Mouse (Mus musculus) ZHBTc4 (cell line): ENCODE measurements at regions not wholly inside any gene's neighbourhood (a gene's known extent, or its start where the extent isn't known, plus 50 kb on each side); places are given as distances from the start of the nearest gene placed in this dataset.
"Not testable (repeated sequence)": the region's sequence is repeated elsewhere in the genome, so short reads cannot be mapped to it uniquely, and the experiment has no call there.

Experiments used
- DNase-seq: peaks from one replicate; pipeline ENCODE4 v3.0.0-alpha.2; 2011; ENCODE audit warnings: low read depth, low spot score

GRCm38 (mm10) chr12:119102106-119102505 is 135.9 kb upstream of the Abcb5 start:
- DNase-seq, result not testable (repeated sequence)

DNA sequence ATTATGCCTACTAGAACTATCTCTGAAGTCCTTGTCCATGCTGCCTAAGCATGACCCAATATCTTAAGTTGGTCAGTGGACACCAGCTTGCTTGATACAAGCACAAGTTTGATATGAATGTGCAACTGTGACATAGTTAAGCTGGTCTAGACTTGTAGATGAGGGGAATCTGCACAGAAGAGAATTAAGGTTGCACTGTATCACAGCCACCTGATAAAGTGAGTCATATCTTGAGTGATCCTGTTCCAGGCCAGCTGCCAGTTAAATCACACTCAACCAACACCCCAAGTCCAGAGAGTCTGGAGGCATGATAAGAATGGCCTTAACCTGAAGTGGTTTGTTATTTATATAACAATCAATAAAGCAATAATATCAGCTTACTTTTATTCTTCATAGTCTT is 133.5 kb upstream of the Abcb5 start:
- no peak for DNase-seq

GRCm38 (mm10) chr12:119097814-119098213 is 131.6 kb upstream of the Abcb5 start:
- no peak for DNase-seq

DNA sequence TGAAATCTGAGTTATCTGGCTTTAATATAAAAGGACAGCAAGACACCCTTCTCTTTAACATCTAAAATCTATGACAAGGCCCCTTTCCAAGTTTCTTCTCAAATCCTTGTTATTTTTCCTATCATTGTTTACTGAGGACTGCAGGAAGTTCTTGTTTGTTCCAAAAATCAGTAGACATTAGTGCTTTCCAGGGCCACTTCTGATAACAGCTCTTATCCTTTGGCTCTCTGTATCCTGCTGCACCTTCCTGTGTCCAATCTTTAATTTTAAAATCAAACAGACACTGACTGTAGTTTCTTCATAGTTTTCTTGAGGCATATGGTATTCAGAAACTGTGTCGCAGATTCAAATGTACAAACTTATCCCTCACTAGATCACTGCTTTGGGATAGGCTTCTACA is 128.1 kb upstream of the Abcb5 start:
- DNase-seq, result no peak

- no peak for DNase-seq
Observed at GRCm38 (mm10) chr12:119093402-119093801, 127.2 kb upstream of the Abcb5 start.

DNA sequence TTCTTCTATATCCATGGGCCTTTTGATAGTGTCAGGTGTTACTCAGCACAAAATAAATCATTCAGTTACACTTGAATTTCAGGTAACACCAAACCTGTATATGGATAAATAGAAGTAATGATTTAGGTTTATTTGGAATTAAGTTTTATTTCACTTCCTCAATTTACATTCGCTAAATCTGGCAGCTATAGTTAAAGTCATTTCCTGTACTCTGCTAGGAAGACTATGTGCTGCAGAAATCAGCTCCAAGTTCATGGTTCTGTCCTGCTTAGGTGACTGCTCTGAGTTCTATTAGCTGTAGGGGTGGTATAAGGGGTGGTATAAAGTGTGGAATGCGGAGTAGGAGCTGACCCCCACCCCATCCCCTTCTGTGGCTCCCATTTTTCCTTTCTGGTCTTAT is 123.1 kb upstream of the Abcb5 start:
- no peak for DNase-seq

- no peak for DNase-seq
Observed at GRCm38 (mm10) chr12:119088666-119089065, 122.4 kb upstream of the Abcb5 start.

GRCm38 (mm10) chr12:119084814-119085213 is 118.6 kb upstream of the Abcb5 start:
- DNase-seq, result no peak

- DNase-seq, result no peak
Observed at GRCm38 (mm10) chr12:119082781-119083180, 116.6 kb upstream of the Abcb5 start.

- DNase-seq, result no peak
Observed at GRCm38 (mm10) chr12:119075825-119076224, 109.6 kb upstream of the Abcb5 start.

- no peak for DNase-seq
Observed at GRCm38 (mm10) chr12:119074742-119075478, 108.7 kb upstream of the Abcb5 start.

DNA sequence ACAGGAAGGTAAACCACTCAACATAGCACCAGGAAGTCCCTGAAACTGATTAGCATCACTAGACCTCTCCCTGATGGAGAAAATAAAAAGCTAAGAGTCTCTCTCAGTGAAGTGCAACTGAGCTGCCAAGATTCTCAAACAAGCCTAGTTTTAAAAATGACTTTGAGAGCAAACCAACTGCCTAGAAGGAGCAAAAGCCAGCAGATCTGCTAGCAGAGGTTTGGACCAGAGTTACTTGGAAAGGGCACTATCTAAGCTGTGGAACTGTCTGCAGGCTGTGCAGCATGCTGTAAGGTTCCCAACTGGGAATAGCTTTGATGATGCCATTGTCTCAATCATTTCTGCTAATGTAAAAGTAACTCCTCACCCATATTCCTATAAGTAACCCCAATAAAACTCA is 107.9 kb upstream of the Abcb5 start:
- no peak for DNase-seq

DNA sequence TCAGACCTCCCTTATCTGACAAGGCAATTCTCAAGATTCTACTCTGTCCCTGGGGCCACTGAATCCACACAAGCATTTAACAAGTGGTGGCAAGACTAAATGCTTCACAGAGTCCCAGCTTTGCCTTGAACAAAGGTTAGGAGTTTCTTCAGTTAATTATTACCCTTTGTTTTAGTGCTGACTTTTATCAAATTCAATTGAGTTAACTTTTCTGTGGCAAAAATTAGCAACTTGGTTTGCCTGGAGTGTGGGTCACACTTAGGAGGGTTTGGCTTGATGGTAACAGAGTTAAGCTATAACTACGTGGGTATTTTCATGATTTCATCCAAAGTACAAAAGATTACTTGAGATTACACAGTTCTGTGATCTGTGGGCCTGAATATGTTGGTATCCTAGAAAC is 104.7 kb upstream of the Abcb5 start:
- DNase-seq, result no peak

DNA sequence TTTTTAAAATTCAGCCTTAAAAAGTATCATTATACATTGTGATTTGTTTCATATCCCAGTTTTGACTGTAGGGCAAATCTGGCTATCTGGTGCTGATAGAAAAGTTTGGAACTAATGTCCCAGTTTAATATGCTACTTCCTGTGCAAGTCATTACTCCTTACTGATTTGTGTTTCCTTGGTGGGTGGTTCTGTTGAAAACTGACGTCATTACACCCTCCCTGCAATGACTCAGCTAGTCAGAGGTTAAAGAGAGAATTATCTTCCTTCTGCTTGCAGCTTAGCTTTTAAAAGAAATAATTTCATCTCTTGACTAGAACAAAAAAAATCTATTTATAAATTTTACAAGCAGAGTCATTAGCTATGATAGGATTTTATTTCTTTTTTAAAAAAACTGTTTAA is 104.2 kb upstream of the Abcb5 start:
- no peak for DNase-seq

DNA sequence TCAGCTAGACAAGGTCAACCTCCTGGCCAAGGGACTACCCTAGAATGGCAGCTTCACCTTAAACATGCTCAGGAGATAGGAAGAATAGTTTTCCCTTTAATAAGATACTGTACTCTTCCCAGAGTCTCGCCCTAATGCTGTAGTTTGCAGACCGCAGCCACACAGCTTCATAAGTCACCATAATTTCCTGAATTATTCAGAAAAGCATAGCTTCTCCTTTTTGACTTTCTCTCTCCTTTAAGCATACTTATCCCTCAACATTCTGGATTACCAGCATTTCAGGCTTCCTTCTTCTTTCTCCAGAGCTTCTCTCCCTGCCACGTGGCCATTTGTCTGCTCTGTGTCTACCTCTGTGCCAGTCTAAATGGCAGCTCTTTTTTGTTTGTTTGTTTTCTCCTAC is 103.5 kb upstream of the Abcb5 start:
- DNase-seq, result no peak

DNA sequence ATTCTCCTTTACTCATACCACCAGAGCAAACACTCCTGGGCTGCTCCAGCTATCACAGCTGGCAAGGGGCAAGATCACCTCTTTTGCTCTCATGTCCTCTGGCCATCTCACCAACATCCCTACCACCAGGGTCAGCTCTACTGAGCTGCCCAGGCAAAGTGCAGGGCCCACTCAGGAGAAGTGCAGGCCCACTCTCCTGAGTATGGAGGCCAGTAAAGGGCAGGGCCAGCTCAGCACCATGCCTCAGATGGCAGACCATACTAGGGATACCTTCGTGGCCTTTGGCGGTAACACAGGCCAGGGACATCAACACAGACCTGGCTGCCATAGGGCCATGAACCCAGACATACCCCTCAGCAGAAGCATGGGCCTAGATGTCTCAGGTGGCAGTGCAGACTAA is 101.9 kb upstream of the Abcb5 start:
- DNase-seq, result no peak

DNA sequence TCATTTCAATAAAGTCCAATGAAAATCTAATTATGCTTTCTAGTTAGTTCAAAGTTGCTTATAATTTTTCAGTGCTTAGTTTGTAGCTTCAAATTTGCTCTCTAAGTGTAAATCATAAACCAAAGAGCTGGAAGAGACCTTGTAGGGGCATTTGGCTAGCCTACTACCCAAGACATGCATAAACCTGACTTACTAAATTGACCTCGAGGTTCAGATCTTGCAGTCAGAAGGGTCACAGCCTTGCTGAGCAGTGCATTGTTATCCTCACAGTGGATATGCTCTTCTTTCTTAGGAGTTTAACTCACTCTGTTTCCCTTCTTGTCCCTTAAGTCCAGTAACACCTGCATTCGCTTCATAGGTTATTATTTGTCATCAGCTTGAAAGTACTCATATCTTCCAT is 96.7 kb upstream of the Abcb5 start:
- DNase-seq, result no peak

GRCm38 (mm10) chr12:119062490-119062889 is 96.3 kb upstream of the Abcb5 start:
- DNase-seq, result no peak

- DNase-seq, result no peak
Observed at GRCm38 (mm10) chr12:119054560-119054959, 88.3 kb upstream of the Abcb5 start.

DNA sequence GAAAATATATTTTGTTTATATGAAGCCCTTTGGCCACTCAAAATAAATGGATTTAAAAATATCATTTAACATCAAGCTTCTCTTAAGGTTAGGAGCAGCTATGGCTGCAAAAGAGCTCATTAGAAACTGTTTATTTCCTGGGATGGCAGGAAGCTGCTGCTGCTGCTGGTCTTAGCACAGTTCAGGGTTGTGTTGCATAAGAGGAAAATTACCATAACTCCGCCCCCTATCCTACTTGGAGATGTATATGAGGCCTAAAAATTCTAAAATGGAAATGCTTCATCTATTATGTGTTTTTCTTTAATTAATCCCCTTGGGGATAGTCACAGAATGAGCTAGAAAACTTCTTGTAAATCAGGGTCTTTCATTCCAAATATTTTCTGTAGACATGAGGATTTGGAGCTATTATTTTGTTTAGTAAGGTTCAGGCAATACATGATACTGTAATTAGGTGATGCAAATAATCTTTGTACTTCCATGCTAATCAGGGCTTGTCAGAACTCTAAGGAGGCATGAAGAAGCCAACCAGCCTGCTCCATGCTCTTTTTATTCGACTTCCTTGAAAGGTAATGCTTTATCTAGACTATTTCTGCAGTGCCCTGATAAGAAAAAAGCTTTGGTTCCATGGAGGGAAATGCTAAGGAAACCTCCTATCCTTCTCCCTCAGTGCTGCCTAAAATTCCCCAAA is 85.6 kb upstream of the Abcb5 start:
- DNase-seq, result no peak

GRCm38 (mm10) chr12:119038306-119038705 is 72.1 kb upstream of the Abcb5 start:
- no peak for DNase-seq

DNA sequence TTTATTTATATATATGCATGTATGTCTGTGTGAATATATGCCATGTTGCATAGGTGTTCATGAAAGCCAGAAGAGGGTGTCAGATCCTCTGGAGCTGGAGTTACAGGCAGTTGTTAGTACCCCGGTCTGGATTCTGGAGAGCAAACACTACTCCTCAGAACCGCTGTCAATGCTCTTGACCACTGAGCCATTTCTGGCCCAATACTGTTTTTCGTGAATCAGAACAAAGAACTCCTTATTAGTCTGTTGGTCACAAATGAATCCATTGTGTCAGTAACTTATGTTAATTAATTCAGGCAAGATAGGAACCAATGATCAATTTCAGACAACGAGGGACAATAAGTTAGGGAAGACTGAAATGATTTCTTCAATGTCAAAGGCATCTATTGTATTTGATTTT is 68.6 kb upstream of the Abcb5 start:
- DNase-seq, result no peak

GRCm38 (mm10) chr12:119028711-119029110 is 62.5 kb upstream of the Abcb5 start:
- no peak for DNase-seq
